8 mouse cellular contexts compared by ENCODE assay signal in the genomic region with DNA sequence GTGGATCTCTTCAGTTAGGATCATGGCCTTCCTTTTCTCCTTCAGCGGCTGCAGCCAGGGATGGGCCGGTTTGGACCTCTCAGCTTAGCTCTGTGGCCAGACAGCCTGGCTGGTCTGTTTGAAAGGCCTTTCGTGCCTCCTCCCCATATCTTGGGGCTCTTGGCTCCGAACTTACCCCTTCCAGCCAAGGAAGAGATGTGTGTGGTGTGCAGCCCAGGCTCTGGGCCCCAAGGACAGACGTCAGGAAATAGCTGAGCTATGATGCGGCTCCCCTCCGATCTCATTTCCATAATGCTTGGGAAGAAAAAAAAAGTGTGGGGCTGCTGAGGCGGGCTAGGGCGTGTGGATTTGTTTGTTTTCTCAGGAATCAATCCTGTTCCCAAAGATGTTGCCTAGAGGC.
DNase-seq lines count a peak whose midpoint lies in the region; ATAC-seq and TF ChIP-seq lines count a peak whose summit lies in the region.

No protein-coding gene starts in this region.

- DNase-seq in kidney, adult 11 months, result peak; percentile 7
- no peak for DNase-seq in kidney, adult 18-20 months
- no peak for DNase-seq in forebrain, embryonic 14.5 days (ENCODE audit: low spot score)
- peak; percentile 45 for DNase-seq in lung, postnatal 36 days
- DNase-seq in thymus, adult 2 months, result no peak
- no peak for DNase-seq in frontal cortex, adult 2 months (ENCODE audit: extremely low spot score in 1 of 2, low spot score in 1 of 2)

- H3K9ac ChIP-seq in forebrain, embryonic 14.5 days (ENCODE audit: low read length), result no peak overlapping the region
- H3K9ac ChIP-seq in intestine, embryonic 15.5 days, result no peak overlapping the region

- TF ChIP-seq CTCF in thymus, adult 2 months (IDR thresholded peaks at IDR 0.05; ENCODE audit: borderline replicate concordance, control insufficient read depth, extremely low read depth, insufficient read depth, low read length, poor library complexity), result no peak

- H3K4me2 ChIP-seq in forebrain, embryonic 14.5 days (ENCODE audit: low read length), result no peak overlapping the region
- H3K4me2 ChIP-seq in intestine, embryonic 15.5 days (replicated peaks), result no peak overlapping the region

- H3K4me1 ChIP-seq in forebrain, embryonic 14.5 days (ENCODE audit: control insufficient read depth, insufficient read depth, low read length), result no peaks in the 10 kb centered on the region
- H3K4me1 ChIP-seq in intestine, embryonic 15.5 days (replicated peaks), result peaks cover 5% of the 10 kb centered on the region; the same call in 1 of the 2 replicates
- H3K4me1 ChIP-seq in thymus, adult 2 months (replicated peaks; ENCODE audit: control insufficient read depth, insufficient read depth, low read length), result no peaks in the 10 kb centered on the region

- H3K4me3 ChIP-seq in forebrain, embryonic 14.5 days (ENCODE audit: low read depth, low read length), result no peak overlapping the region
- H3K4me3 ChIP-seq in intestine, embryonic 15.5 days (replicated peaks), result no peak overlapping the region
- H3K4me3 ChIP-seq in thymus, adult 2 months (ENCODE audit: control insufficient read depth, insufficient read depth, low read length), result no peak overlapping the region

- no peaks in the 10 kb centered on the region for H3K27me3 ChIP-seq in forebrain, embryonic 14.5 days (replicated peaks; ENCODE audit: control insufficient read depth, insufficient read depth, low read length)
- H3K27me3 ChIP-seq in intestine, embryonic 15.5 days (replicated peaks), result no peaks in the 10 kb centered on the region
- H3K27me3 ChIP-seq in thymus, adult 2 months (ENCODE audit: control insufficient read depth, insufficient read depth, low read length), result no peaks in the 10 kb centered on the region

- TF ChIP-seq POLR2A in thymus, adult 2 months (IDR thresholded peaks at IDR 0.05; ENCODE audit: control insufficient read depth, extremely low read depth, insufficient read depth, low read length, poor library complexity), result no peak

- H3K36me3 ChIP-seq in forebrain, embryonic 14.5 days (ENCODE audit: control insufficient read depth, insufficient read depth, low read length), result no peaks in the 10 kb centered on the region
- no peaks in the 10 kb centered on the region for H3K36me3 ChIP-seq in intestine, embryonic 15.5 days
- H3K36me3 ChIP-seq in thymus, adult 2 months (ENCODE audit: control insufficient read depth, insufficient read depth, low read length), result no peaks in the 10 kb centered on the region

- H3K9me3 ChIP-seq in forebrain, embryonic 14.5 days (replicated peaks; ENCODE audit: control insufficient read depth, low read length), result no peaks in the 10 kb centered on the region
- H3K9me3 ChIP-seq in intestine, embryonic 15.5 days, result no peaks in the 10 kb centered on the region

- H3K27ac ChIP-seq in forebrain, embryonic 14.5 days (ENCODE audit: low read depth, low read length), result no peak overlapping the region
- H3K27ac ChIP-seq in intestine, embryonic 15.5 days, result peak overlapping the region; percentile 48; the same call in 1 of the 2 replicates
- H3K27ac ChIP-seq in thymus, adult 2 months (ENCODE audit: control insufficient read depth, insufficient read depth, low read length), result no peak overlapping the region

- WGBS in forebrain, embryonic 14.5 days, result 30% methylated on average over 9 of the region's 9 CpGs
- 30% methylated on average over 9 of the region's 9 CpGs for WGBS in intestine, embryonic 15.5 days
- 82% methylated on average over 9 of the region's 9 CpGs for WGBS in thymus, adult 2 months

- peak; percentile 55 for ATAC-seq in forebrain, embryonic 14.5 days
- peak; percentile 67 for ATAC-seq in intestine, embryonic 15.5 days
- ATAC-seq in erythroblast, adult 5-6 weeks (replicated peaks; ENCODE audit: low FRiP score, poor library complexity, severe bottlenecking), result no peak

Comparison
In these comparisons a context has a peak if more than half of its experiments do, and no peak if none do; other contexts are left out.
1. DNase-seq: peak in kidney, adult 11 months (single experiment) and lung, postnatal 36 days (single experiment); none in kidney, adult 18-20 months (single experiment), forebrain, embryonic 14.5 days (single experiment), thymus, adult 2 months (single experiment) and frontal cortex, adult 2 months (0 of 2).